Mouse (Mus musculus) embryo, embryonic 11.5 days (tissue): Measurements from ENCODE around the gene Ddx54.

Source experiments
- DNase-seq: peaks from one replicate; pipeline ENCODE4 v3.0.0-alpha.2; 2012; ENCODE audit warnings: low read depth, low spot score

Gene Ddx54

DNA sequence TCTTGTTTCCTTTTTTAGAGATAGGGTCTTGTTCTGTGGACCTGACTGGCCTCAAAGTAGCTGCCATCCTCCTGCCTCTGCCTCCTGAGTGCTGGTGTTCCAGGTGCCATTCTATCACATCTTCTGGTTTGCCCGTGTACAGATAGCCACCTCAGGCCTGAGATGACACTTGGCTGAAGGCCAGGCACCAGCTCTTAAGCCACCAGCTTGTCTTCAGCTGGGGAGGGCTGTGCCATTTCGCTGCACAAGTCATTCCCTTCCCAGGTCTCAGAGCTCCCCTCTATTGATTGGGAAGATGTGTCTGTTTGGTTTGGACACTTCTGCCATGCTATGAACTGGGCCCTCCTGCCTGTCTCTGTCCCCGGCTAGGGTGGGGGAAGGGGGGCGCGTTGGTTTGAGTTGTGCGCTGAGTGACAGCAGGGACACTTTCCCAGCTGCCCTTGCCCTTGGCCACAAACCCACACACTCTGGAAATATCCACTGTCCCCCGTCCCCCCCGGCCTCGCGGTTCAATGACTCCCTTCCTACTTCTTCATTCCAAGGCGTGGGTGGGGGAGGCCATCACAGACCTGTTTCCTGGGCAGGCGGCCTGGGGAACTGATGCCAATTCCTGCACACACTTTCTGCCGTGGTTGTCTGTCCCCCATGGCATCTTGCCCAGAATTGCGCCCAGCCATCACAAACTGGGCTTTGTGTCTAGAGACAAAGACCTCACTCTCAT lies 31.0 kb downstream of the Ddx54 start:
- no peak for DNase-seq

DNA sequence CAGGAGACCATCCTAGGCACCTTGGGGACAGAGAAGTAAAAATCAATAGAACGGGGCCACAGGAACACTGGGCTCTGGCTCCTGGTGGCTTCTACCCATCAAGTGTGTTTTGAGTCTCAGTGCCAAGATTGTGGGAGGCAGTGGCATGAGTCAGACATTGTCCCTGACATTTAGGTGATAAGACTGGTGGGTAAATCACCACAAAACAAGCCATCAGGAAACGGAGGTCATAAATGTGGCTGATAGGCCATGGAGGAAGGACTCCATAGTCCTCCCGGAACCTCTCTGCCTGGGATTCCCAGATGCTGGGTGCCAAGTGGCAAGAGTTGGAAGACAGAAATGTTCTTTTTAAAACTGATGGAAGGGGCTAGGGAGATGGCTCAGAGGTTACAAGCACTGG lies 31.7 kb downstream of the Ddx54 start:
- no peak for DNase-seq

DNA sequence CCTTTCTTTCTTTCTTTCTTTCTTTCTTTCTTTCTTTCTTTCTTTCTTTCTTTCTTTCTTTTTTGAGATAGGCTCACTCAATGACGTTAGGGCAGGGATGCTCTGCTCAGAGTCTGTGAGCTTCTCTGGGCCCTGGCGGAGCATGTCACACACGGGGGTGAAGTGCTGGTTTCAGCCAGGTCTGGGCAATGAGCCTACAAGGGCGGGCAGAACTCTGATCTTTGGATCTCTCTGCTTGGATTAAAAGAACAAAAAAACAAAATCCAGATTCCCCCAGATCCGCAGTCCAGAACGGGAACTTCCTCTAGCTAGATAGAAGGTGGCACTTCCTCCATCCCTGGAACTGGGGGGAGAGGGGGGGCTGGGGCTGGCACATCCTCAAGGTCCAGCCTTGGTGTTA lies 33.3 kb downstream of the Ddx54 start:
- DNase-seq = no peak

DNA sequence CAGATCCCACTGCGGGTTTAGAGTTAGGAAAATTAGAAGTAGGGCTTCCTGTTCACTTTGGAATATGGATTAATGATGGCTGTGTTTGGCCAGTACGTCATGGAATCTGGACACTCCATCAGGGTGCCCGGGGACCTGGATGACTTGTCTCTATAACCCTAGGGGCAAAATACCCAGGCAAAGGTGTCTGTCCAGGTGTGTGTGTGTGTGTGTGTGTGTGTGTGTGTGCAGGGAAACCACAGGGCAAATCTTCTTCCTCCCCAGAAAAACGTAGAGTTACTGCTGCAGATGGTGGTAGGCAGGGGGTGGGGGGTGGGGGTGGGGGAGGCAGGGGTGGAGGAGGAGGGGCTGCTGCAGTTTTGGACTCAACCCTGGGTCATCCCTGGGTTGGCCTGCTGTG lies 34.8 kb downstream of the Ddx54 start:
- DNase-seq = no peak

DNA sequence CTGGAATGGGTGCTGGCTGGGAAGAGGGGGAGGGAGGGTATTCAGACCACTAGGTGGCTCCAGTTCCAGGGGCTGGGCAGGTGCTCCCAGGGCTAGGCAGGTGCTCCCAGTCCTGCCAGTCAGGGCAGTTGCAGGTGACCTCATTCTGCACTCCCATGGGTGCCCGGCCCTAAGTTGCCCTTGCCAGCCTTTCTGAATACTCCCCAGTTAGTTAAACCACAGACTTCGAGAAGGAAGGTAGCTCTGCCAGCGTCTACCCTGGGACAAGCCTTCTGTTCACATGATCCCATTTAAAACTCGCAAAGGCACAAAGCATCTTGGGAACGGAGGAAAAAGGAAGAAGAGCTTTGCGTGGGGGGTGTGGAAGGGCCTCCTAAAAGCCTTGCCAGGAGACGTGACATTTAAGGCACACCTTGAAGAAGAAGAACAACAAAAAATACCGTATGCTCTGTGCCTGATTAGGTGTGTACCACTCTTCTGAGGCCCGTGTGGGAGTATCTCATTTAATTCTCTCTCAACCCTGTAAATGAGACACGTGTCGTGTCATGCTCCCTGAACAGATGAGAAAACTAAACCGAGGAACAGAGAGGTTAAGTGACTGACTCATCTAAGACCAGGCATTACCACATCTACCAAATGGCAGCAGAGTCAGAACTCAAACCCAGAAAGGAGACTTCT lies 35.4 kb downstream of the Ddx54 start:
- no peak for DNase-seq

DNA sequence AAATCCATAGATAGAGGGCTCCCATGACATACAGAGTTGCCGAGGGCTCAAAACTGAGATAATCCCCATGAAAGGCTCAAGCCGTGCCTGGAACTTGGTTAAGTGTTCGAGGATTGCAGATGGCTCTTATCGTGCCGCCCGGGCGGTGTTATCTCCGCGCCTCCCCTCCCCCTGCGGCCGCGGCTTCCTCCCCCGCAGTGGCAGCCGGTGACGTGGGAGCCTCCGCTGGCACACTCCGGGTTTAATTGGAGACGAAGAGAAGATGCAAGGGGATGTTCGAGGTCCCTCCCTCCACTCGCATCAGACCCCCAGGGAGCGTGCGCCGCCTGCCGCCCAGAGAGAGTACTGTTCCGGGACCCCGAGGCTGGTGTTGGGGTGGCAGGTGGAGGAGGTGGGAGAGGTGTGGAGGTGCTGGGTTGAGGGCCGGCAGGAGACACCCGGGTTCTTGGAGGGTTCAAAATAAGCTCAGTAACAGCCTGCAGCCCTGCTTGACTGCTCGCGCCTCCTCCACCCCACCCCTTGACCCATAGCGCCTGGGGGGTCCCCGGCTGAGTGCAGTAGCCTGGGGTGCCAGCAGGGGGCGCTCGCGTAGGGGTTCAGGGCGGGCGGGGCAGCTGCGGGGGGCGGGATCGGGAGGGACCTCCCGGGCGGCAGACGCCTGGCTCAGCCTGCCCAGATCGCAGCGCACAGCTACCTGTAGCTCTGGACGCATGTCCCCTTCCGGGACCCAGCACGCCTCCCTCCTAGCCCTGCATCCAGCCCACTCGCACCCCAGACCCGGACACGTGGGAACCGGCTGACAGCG lies 36.2 kb downstream of the Ddx54 start, which contains the start of gene Rasal1:
TSS of gene Rasal1 (plus strand) at position 244 of the 805 bp plus-strand sequence.
- DNase-seq = no peak

DNA sequence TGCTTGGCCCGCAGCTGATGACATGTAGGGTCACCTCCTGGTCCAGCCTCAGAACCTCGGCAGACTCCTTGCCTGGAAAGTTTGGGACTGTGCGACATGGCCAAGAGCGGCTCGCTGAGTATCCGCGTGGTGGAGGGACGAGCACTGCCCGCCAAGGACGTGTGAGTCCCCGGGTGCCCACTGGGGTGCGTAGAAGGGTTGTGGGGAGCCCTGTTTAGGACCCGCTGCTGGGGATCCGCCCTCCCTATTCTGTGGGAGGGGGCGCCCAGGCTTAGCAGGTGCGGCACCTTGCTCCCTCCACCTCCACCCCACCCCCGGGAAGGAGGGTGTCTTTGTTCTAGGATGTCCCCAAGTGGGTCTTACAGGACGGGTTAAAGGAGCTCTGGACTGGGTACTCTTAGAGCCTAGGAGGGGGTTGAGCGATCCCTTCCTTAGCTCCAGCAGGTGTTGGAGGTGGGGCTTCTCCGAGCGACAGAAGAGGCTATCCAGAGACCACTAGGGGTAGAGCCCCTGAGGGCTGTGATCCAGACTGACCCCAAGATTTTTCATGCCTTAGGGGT lies 36.9 kb downstream of the Ddx54 start:
- DNase-seq = no peak

DNA sequence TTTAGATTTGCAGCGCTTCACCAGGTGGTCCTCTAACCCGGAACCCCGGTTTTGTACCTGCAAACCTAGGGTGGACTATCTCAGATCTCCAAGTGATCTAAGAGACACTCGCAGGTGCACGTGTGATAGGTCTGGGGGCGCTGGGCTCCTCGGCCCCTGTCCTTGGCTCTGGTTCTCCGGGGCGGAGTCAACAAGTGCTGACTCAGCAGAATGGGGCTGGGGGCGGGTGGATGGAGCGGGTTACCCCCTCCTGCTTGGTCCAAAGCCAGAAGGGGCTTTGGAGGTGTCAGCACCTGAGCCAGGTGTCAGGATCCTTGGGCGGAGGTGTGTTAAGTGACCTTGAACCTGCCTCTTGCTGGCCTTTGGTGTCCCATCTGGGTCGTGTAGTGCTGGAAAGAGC lies 37.4 kb downstream of the Ddx54 start:
- DNase-seq = no peak

DNA sequence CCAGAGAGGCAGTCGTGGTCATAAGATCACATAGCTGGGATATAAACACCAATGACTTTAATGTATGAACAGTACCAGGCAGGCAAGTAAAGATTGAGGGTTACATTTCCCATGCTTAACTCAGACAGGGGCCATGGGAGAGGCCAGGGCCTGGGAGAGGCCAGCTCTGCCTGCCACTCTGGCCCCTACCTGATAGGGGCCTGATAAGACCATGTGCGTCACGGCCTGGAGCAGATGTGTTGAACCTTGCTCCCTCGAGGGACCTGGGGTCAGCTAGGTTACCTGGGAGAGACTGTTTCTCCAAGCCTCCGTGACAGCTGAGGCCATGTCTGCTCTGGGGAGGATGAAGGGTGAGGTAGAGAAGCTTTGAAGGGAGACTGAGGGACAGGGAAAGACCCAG lies 38.7 kb downstream of the Ddx54 start:
- DNase-seq = no peak

DNA sequence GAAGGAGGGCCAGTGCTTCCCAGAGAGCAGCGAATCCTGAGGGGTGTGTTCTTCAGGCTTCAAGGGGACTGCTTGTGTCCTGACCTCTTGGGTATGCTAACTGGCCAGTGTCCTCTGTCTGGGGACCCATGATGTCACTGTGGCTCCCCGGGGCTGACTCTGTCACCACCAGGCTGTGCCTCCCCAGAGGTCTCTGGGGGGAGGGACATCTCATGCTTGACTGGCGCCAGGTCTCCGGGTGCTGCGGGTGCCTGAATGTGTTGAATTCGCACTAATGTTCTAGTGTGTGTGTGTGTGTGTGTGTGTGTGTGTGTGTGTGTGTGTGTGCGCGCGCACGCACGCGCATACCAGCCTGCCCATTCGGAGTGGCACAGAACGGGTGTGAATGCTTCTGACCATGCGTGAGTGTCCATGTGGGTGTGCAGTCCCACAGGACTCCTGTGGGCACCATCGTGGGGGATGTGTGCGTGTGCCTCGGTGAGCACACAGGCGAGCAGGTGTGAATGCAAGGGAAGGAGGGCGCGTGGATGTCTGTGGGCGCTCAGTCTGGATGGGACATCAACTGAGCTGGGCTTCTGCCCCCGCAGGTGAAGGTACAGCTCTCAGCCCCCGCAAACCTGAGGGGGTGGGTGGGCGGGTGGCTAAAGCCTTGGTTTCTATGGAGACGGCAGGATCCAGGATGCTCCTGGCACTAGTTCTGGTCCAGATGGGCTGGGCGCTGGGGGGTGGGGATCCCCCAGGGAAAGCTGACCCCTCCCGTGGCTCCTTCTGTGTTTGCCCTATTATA lies 40.6 kb downstream of the Ddx54 start:
- no peak for DNase-seq

DNA sequence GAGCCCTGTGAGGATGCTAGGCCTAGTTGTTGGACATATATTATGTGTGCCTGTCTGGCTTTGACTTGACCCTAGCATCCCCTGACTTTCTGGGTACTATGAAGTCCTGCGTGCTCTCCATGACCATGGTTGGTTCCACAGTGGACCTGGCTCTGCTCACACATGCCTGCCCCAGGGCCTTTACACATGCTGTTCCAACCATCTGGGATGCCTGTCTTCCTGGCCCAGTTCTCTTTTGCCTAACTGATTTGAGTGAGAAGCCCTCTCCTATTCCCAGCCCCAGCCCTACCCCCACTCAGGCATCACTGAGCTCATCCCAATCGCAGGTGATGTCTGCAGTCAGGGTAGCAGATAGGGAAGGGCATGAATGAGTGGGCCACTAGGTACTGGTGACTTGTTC lies 41.3 kb downstream of the Ddx54 start:
- DNase-seq = no peak

DNA sequence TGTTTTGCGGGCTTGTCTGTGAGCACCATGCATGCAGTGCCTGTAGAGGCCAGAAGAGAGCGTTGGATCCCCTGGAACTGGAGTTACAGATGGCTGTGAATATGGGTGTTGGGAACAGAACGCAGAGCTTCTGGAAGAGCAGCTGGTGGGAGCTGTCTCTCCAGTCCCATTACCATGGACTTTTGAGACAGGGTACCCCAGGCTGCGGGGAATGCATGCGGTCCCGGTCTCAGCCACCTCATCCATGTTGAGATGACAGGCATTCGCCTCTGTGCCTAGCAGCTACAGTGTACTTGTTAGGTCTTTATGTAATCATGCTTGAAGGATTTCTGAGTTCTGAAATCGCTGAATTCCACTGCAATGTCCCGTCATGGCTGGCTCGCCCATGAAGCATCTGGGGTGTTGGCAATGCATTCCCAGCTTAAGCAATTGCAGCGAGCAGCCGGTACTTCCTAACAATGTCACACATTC lies 43.8 kb downstream of the Ddx54 start:
- no peak for DNase-seq

DNA sequence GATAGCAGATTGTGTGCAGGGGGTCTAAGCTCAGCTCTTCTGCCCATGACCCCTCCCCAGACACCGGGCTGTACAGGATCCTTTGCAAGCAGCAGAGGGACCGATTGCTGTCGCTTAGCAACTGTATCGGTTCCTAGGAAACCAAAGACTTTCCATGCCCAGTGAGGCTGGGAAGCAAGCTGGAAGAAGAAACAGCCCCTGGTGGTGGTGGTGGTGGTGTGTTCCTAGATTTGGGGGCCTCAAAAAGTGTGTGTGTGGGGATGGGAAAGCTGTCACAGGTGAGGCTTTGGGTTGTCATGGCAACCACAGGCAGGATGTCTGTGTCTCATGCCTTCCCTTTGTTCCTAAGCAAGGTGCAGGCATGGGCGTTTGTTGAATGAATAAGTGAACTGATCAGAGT lies 48.3 kb downstream of the Ddx54 start:
- DNase-seq = no peak

DNA sequence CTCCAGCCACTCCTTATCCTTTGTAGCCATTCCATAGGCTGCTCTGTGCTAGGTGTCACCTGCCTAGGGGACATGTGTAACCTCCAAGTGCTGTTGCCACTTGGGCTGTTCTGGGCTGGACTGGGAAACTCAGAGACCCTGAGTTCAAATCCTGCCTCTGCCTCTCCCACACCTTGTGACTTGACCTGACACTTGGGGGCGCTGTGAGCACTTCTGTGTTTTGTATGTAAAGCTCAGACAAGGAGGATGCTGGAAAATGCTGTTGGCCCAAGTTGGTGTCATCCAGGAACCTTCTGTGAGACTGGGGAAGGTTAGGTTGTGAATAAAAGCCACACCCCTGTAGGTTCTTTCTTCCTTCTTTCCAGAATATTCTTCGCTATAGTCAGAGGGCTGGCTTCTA lies 52.3 kb downstream of the Ddx54 start:
- DNase-seq = no peak

DNA sequence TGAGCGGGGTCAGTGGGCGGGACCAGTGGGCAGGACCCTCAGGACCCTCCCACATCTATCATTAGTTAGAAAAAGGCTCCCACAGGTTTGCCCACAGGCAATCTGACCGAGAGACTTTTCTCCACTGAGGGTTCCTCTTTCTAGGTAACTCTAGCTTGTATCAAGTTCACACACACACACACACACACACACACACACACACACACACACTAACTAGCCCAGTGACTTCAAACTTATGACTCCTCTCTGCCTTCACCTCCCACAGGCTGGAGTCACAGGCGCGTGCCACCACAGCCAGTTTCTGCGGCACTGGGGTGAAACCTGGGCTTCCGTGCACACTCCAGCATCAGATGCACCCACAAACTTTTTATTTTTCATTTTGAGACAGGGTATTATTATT lies 56.2 kb downstream of the Ddx54 start:
- DNase-seq = no peak

DNA sequence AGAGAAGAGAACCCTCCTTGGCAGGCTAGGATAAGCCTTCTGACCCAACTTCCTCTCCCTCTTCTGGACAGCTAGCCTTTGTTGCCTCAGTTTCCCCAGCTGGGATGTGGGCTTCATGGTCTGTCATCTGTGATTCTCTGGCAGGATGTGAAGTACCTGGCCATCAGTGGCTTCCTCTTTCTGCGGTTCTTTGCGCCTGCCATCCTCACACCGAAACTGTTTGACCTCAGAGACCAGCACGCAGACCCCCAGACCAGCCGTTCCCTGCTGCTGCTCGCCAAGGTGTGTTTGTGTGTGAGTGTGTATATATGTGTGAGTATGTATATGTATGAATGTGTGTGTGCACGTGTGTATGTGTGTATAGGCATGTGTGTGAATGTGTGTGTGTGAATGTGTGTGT lies 57.6 kb downstream of the Ddx54 start:
- DNase-seq = no peak

DNA sequence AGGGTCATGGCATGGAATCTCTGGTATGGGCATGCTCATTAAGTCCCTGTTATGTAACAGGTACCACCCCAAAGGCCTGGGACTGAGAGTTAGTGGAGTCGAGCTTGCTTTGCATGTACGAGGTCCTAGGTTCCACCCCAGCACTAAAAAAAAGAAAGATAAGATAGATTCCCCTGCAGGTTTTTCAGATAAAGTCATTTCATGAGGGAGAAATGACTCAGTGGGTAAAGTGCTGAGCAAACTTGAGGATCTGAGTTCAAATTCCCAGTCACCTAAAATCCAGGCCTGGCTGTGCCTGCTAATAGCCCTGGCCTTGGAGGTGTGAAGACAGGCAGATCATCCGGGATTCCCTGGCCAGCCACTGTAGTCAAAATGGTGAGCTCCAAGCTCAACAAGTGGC lies 59.3 kb downstream of the Ddx54 start:
- DNase-seq = no peak

DNA sequence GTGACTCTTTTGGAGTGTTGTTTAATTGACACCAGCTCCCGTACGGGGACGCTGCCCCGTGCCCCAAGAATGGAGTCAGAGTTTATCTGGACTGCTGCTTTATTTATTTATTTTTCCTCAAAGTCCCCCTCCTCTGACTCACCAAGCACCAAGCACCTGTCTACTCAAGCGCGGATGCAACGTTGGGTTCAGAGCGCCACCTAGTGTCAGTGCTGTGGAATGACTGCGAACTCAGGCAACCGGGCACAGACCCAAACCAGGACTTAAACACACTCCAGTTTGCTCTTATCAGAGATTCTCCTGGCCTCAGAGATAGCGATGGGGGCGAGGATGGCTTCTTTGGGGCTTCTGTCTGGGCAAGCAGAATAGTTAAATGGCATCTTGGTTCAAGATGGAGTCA lies 61.1 kb downstream of the Ddx54 start:
- DNase-seq = no peak

DNA sequence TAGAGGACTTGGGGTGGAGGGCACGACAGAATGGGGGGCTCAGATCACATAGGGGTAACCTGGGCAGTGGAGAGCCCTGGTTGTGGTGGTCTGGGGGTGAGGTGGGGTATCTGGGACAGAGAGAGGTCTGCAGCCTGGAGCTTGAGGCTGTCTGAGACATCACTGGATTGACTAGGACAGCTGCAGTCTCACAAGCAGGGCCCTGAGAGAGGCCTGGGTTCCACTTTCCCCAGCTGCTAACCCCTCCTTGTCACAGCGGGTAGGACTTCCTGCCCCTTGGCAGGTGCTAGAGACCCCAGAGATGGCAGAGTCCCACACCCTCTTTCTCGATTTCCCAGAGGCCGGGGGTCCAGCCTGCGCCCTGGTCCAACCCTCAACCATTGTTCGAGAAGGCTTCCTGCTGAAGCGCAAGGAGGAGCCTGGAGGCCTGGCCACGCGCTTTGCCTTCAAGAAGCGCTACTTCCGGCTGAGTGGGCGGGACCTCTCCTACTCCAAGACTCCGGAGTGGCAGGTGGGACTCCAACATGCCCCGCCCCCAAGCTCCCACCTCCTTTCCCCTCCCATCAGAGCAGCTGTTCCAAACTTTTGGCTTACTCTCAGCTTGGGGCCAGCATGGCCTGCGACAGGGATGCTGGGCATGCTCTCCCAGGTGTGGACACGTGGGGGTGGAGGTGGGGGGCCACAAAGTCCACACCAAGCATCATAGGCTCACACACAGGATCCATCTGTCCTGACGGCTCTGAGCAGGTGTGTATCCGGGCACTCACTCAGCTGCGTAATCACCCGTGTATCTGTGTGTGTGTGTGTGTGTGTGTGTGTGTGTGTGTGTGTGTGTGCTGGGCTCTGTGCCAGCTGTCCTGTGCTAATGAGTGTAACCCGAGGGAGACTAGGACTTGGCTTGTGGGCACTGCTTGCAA lies 61.9 kb downstream of the Ddx54 start:
- DNase-seq = no peak

DNA sequence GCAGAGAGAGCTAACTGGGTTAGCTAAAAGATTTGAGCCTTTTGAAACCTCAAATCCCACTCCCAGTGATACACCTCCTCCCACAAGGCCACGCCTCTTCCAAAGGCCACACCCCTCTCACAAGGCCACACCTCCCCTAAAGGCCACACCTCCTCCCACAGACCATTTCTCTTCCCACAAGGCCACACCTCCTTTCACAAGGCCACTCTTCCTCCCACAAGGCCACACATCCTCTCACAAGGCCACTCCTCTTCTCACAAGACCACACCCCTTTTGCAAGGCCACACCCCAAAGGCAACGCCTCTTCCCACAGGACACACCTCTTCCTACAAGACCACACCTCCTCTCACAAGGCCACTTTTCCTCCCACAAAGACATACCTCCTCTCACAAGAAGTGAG lies 65.0 kb downstream of the Ddx54 start:
- DNase-seq = no peak
